Mouse (Mus musculus) intestine, embryonic 16.5 days (tissue): ENCODE data around the gene Mcl1. TPM values are rescaled to one million over a fixed set of nuclear protein-coding genes. Genes with fewer than 3 reads are reported as not detected.
"Not testable (repeated sequence)": the region's sequence is repeated elsewhere in the genome, so short reads cannot be mapped to it uniquely, and the experiment has no call there.

Source experiments
- ATAC-seq: fragments of 200-750 bp; cut with Nextera tagmentation; 2 replicates; pipeline ENCODE4 v1.8.0; 2017; ENCODE audit warnings: moderate TSS enrichment, moderate library complexity
- H3K27ac ChIP-seq: fragments of 300-500 bp; sonication (generic); 2 replicates; pipeline ENCODE4 v1.5.1; 2014; ENCODE audit warnings: mild to moderate bottlenecking, low read length
- H3K27me3 ChIP-seq: fragments of 300-500 bp; sonication (generic); replicated peaks from 2 replicates; pipeline ENCODE4 v1.6.1; 2014; ENCODE audit warnings: low read length, control low read depth, mixed read lengths; ENCODE audit not compliant: control insufficient read depth, insufficient read depth
- H3K36me3 ChIP-seq: fragments of 300-500 bp; sonication (generic); 2 replicates; pipeline ENCODE4 v1.6.1; 2014; ENCODE audit warnings: low read length, control low read depth; ENCODE audit not compliant: control insufficient read depth, insufficient read depth
- H3K4me1 ChIP-seq: fragments of 300-500 bp; sonication (generic); 2 replicates; pipeline ENCODE4 v1.6.1; 2014; ENCODE audit warnings: low read length, control low read depth, mixed read lengths; ENCODE audit not compliant: control insufficient read depth, insufficient read depth
- H3K4me2 ChIP-seq: fragments of 300-500 bp; sonication (generic); 2 replicates; pipeline ENCODE4 v1.6.1; 2014; ENCODE audit warnings: low read depth, low read length, control low read depth
- H3K4me3 ChIP-seq: fragments of 300-500 bp; sonication (generic); 2 replicates; pipeline ENCODE4 v1.5.1; 2014; ENCODE audit warnings: mild to moderate bottlenecking, low read length
- H3K9ac ChIP-seq: fragments of 300-500 bp; sonication (generic); 2 replicates; pipeline ENCODE4 v1.6.1; 2014; ENCODE audit warnings: low read depth, low read length
- H3K9me3 ChIP-seq: fragments of 300-500 bp; sonication (generic); 2 replicates; pipeline ENCODE4 v1.6.1; 2016; ENCODE audit warnings: low read length, control low read depth; ENCODE audit not compliant: control insufficient read depth
- WGBS: fragments of 180-500 bp; shearing (Covaris S2); extraction: QIAGEN DNeasy Blood & Tissue Kit; methylation state at CpG from one replicate; pipeline ENCODE4 v1.1.7; 2014; 5-methylcytosine and 5-hydroxymethylcytosine counted together
- polyA plus RNA-seq: library from polyadenylated mRNA; unstranded; fragments of >200 nt; fragmentation: Nextera tagmentation; extraction: Ambion mirVana; gene quantifications from 2 replicates; pipeline ENCODE4 v1.2.1, GENCODE M21; 2015

Gene Mcl1
- polyA plus RNA-seq, 1 experiment from 2014 or later = 14.7 TPM

DNA sequence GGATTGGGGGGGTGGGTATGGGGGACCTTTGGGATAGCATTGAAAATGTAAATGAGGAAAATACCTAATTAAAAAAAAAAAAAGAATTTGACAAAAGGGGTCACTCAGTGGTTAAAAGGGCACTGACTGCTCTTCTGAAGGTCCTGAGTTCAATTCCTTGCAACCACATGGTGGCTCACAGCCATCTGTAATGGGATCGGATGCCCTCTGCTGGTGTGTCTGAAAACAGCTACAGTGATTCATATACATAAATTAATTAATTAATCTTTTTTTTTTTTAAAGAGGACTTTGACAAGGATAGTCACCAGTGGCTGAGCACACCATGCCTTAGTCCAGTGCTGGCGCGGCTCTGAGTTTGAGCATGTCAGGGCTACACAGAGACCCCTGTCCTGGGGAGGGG, 11.8 kb downstream of the Mcl1 start:
- not testable (repeated sequence) for H3K4me2 ChIP-seq, ATAC-seq, H3K27ac ChIP-seq, H3K27me3 ChIP-seq, H3K9me3 ChIP-seq, H3K36me3 ChIP-seq, H3K4me3 ChIP-seq, H3K9ac ChIP-seq
- peaks cover 61% of the 10 kb centered on the region for H3K4me1 ChIP-seq
- 94% methylated on average over 3 of the region's 3 CpGs for WGBS

DNA sequence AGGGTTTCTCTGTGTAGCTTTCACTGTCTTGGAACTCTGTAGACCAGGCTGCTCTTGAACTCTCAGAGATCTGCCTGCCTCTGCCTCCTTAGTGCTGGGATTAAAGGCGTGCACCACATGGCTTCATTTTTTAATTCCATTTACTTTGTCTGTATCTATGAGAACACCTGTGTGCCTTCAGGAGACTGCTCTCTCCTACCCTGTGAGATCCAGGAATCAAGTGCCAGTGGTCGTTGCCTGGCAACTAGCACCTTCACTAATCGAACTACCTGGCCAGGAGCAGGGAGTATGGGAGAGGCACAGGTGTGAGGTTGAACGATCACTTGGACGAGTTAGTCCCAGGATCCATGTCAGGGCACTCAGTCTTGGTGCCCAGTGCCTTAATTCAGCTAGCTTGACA, 12.6 kb downstream of the Mcl1 start:
- no peak overlapping the region for H3K4me2 ChIP-seq
- H3K9ac ChIP-seq = no peak overlapping the region
- no peaks in the 10 kb centered on the region for H3K9me3 ChIP-seq
- no peaks in the 10 kb centered on the region for H3K27me3 ChIP-seq
- H3K4me3 ChIP-seq = no peak overlapping the region
- H3K27ac ChIP-seq = 0 out of 2 replicates have a peak overlapping the region, but pooled peaks have one; percentile 5
- H3K36me3 ChIP-seq = no peaks in the 10 kb centered on the region
- no peak for ATAC-seq
- H3K4me1 ChIP-seq = peaks cover 63% of the 10 kb centered on the region
- WGBS = 71% methylated on average over 5 of the region's 5 CpGs

DNA sequence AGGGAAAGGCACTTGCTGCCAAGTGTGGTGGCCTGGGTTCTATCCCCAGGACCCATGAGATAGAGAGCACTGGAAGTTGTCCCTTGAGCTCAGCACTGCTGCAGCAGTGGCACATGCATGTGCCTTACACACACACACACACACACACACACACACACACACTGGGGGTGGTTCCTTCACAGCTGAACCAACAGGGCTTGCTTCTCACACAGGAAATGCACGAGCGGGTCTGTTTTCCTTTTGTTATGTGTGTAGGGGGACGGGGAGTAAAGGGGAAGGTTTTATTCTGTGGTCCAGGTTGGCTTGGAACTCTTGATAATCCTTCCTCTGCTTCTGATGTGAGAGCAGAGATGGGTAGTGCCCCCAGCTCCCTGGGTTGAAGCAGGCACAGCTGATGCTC, 13.9 kb downstream of the Mcl1 start:
- Histone ChIP-seq H3K4me1 (peaks cover 57% of the 10 kb centered on the region), H3K27me3 (no peaks in the 10 kb centered on the region), H3K4me2 (no peak overlapping the region), H3K27ac (peak overlapping the region; percentile 99), H3K9ac (0 out of 2 replicates have a peak overlapping the region, but pooled peaks have one; percentile 64), H3K36me3 (no peaks in the 10 kb centered on the region), H3K9me3 (no peaks in the 10 kb centered on the region), H3K4me3 (no peak overlapping the region)
- 33% methylated on average over 3 of the region's 3 CpGs for WGBS
- ATAC-seq = no peak

DNA sequence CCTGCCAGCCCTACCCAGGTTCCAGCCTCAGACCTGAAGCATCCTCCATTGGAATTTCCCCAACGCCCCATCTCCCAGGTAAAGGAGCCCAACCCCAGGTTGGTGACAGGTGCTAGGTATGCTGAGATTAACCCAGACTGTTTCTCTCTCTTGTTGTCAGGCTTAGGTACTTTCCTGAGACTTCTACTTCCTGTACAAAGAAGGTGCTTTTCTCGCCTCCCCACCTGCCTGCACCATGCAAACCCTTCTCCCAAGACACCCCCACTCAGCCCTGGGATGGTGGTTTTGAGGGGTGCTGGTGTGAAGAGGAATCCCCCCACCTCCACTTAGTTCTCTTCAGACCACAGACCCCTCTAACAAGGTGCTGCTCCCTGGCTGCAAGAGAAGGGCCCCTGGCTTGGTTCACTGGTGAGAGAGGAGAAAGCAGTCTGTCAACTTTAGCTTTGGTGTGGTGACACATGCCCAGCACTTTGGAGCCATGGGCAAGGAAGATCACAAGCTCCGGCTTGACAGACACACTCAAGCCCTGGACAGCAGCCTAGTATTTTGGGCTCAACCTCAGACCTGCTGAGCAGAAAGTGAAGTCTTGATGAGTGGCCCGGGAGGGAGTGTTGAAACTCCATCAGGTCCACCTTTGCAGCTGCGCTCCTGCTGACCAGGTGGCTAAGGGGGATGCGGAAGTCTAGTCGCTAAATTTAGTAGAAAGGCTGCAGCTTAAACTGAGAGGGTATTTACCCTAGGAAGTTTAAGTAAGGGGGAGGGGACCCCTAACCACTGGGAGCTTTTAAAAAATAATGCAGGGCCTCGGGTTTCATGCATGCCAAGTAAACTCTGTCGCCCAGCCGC, 14.5 kb downstream of the Mcl1 start:
- Histone ChIP-seq H3K27me3 (no peaks in the 10 kb centered on the region), H3K36me3 (no peaks in the 10 kb centered on the region), H3K9me3 (no peaks in the 10 kb centered on the region), H3K4me1 (peaks cover 51% of the 10 kb centered on the region), H3K4me3 (no peak overlapping the region), H3K4me2 (peak overlapping the region; percentile 52), H3K27ac (peak overlapping the region; percentile 99), H3K9ac (peak overlapping the region; percentile 64)
- no peak for ATAC-seq
- 40% methylated on average over 10 of the region's 10 CpGs for WGBS

DNA sequence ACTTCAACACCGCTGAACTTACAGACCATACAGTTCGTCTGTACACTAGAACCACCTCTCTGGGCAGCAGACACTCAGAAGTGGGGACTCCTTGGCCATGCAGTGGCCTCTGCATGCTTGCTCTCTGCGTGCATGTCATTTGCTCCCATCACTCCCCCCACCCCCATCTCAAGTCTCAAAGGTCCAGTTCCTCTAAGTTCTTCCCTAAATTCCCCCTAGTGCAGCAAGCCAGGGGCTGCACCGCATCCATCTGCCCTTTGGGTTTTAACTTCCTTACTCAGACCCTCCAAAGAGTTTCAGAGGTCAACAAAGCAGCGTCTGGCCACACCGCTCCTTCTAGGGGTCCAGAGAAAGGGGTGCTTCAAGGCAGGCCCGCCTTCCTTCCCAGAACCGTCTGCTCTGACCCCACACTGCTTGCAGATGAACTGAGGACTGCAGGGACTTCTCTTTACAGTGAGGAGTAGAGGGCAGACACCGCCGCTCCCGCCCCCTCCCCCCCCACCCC, 15.2 kb downstream of the Mcl1 start:
- Histone ChIP-seq H3K4me3 (peak overlapping the region; percentile 19), H3K36me3 (no peaks in the 10 kb centered on the region), H3K9ac (peak overlapping the region; percentile 64), H3K27ac (peak overlapping the region; percentile 99), H3K27me3 (no peaks in the 10 kb centered on the region), H3K9me3 (no peaks in the 10 kb centered on the region), H3K4me1 (peaks cover 44% of the 10 kb centered on the region), H3K4me2 (peak overlapping the region; percentile 52)
- WGBS = 11% methylated on average over 11 of the region's 11 CpGs
- no peak; the same call in 1 of the 2 replicates for ATAC-seq

DNA sequence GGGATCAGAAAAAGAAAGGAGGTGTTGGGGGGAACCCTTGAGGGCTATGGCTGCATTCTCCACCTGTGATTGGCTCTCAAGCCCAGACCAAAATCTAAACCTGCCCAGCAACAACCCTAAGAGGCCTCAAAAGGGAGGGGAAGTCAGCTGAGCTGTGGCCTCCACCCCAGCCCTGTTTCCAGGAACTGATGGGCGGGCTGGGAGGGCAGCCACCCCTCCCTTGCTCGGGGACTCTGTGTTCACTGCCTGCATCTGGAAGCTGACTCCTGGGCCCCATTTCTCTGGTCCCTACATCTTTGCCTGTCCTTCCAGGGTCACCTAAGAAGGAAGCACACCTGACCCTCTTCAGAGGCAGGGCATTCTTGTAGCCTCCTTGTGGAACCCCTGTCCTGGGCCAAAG, 15.6 kb downstream of the Mcl1 start:
- Histone ChIP-seq H3K4me3 (peak overlapping the region; percentile 19), H3K9me3 (no peaks in the 10 kb centered on the region), H3K4me1 (peaks cover 44% of the 10 kb centered on the region), H3K27me3 (no peaks in the 10 kb centered on the region), H3K36me3 (no peaks in the 10 kb centered on the region), H3K4me2 (peak overlapping the region; percentile 52), H3K9ac (peak overlapping the region; percentile 64), H3K27ac (peak overlapping the region; percentile 99)
- WGBS = 8% methylated on average over 2 of the region's 2 CpGs
- peak; percentile 84 for ATAC-seq

DNA sequence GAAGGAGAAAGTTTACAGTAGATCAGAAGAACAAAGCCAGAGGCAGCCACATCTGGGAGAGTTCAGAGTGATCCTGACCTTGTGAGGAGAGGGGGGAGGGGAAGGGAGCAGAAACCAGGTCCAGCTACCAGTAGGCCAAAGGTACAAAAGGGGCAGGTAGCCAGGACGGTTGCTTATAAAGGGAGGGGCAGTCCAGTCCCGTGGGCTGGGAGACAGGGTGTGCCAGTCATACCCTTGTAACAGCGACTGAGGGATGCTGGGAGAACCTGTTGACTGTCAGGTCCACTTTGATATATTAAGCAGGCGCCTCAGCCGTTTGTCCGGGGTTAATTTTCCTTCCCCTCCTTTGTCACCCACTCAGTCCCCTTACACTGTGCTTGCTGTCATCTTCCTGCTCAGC, 16.2 kb downstream of the Mcl1 start:
- Histone ChIP-seq H3K27me3 (no peaks in the 10 kb centered on the region), H3K4me3 (no peak overlapping the region), H3K9me3 (no peaks in the 10 kb centered on the region), H3K4me1 (peaks cover 44% of the 10 kb centered on the region), H3K36me3 (no peaks in the 10 kb centered on the region), H3K27ac (peak overlapping the region; percentile 99), H3K9ac (peak overlapping the region; percentile 45), H3K4me2 (peak overlapping the region; percentile 52)
- ATAC-seq = peak; percentile 71
- WGBS = 3% methylated on average over 6 of the region's 6 CpGs

DNA sequence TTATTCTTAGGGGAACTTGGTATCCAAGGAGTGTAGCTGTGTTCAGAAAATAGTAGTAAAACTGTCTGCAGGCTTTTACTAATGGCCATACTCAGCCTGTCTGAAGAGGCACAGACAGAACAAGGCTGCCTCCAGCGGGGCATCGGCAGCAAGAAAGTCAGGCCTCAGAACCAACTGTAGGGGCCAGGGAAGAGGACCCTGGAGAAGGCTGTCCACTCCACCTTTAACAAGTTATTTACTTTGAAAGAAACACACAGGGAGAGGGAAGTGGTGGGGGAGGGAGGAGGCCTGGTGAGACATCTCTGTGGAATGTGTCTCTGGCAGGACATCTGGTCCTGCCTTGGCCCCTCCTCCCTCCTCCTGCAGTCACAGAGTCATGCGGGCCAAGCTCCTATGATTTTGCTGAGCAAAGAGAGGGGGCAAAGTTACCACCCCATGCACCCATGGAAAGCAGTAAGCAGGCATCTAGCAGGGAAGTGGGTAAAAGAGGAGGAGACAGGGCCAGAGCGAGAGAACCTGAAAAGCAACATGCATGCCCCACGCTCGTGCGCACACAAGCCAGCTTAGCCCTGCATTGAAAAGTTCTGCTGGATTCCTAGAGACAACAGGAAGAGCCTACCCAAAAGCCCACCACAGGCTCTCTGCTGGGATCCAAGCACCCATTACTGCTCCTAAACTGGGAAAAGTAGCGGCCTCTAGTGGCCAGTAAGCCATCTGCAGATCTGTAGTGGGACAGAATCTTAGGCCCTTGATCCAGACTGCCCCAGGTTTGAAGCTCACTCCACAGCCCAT, 16.9 kb downstream of the Mcl1 start:
- H3K27me3 ChIP-seq = no peaks in the 10 kb centered on the region
- peak; percentile 47 for ATAC-seq
- H3K4me1 ChIP-seq = peaks cover 44% of the 10 kb centered on the region
- no peaks in the 10 kb centered on the region for H3K9me3 ChIP-seq
- peak overlapping the region; percentile 99 for H3K27ac ChIP-seq
- no peak overlapping the region for H3K4me3 ChIP-seq
- no peaks in the 10 kb centered on the region for H3K36me3 ChIP-seq
- peak overlapping the region; percentile 52 for H3K4me2 ChIP-seq
- WGBS = 14% methylated on average over 8 of the region's 8 CpGs
- peak overlapping the region; percentile 45 for H3K9ac ChIP-seq

DNA sequence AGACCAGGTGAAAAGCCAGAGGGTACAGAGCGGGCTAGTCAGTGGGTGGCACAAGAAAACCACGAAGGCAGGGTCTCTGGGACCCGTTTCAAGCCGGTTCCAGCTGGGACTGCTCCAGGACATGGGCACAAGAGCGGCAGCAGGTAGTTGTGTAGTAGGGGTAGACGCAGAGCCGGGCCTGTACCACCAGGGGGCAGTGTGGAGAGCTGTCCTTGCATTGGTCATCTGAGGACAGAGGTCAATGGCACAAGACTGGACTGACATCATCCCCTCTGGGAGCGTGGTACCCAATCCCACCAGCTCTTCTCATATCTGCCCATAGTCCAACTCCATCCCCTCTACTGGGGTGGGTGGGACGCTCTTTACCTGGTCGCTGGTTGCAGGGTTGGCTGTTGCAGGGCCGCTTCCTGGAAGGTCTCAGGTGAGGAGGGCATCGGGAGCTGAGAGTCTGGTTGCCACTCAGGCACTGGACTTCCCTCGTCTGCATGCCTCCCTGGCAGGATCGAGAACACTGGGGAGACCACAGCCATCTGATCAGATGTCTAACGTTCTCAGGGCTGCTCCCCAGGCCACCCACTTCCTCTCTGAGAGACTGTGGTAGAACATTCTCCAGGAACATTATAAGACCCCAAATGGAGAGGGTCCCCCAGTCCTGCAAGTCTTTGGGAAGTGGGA, 18.3 kb downstream of the Mcl1 start:
- Histone ChIP-seq H3K9ac (0 out of 2 replicates have a peak overlapping the region, but pooled peaks have one; percentile 45), H3K27me3 (no peaks in the 10 kb centered on the region), H3K27ac (no peak overlapping the region), H3K36me3 (no peaks in the 10 kb centered on the region), H3K4me2 (no peak overlapping the region), H3K9me3 (no peaks in the 10 kb centered on the region), H3K4me1 (peaks cover 52% of the 10 kb centered on the region), H3K4me3 (no peak overlapping the region)
- WGBS = 62% methylated on average over 15 of the region's 15 CpGs
- ATAC-seq = no peak
